Mouse (Mus musculus): ENCODE measurements around the gene Atp6v1a. TPM values are rescaled to one million over a fixed set of nuclear protein-coding genes. Genes with fewer than 3 reads are reported as not detected.

The Atp6v1a gene
- polyA plus RNA-seq (2012): 1.2 and 2.8 TPM in 2 replicates

DNA sequence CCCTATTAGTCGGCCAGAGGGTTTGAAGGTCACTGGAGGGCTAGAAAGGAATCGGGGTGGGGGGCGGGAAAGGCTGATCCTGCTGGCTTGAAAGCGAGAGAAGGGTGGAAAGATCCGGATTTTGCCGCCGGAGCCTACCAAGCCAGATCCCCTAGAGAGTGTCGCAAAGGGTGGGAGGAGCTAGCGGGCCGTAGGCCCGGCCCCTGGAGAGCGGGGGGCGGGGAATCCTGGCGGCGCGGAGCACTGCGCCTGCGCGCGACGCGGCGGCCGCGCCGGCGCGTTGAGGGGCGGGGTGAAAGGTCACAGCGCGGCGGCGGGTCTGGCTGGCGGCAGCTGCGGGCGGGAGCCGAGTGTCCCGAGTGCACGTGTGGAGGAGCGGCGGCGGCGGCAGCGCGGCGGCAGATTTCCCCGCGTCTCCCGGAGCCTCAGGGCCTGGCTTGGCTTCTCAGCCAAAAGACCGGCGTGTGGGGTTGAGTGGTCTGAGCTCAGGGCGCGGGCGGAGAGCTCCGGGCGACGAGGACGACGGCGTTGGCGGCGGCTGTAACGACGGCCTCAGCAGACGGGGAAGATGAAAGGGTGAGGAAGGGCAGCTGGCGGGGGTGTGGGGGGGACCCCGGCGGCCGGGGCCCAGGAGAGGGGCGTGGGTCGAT is at the start of gene Atp6v1a, which contains the start of gene Naa50:
TSS of gene Atp6v1a (minus strand) at position 170 of the 650 bp plus-strand sequence.
TSS of gene Naa50 (plus strand) at position 295 of the 650 bp plus-strand sequence.

DNA sequence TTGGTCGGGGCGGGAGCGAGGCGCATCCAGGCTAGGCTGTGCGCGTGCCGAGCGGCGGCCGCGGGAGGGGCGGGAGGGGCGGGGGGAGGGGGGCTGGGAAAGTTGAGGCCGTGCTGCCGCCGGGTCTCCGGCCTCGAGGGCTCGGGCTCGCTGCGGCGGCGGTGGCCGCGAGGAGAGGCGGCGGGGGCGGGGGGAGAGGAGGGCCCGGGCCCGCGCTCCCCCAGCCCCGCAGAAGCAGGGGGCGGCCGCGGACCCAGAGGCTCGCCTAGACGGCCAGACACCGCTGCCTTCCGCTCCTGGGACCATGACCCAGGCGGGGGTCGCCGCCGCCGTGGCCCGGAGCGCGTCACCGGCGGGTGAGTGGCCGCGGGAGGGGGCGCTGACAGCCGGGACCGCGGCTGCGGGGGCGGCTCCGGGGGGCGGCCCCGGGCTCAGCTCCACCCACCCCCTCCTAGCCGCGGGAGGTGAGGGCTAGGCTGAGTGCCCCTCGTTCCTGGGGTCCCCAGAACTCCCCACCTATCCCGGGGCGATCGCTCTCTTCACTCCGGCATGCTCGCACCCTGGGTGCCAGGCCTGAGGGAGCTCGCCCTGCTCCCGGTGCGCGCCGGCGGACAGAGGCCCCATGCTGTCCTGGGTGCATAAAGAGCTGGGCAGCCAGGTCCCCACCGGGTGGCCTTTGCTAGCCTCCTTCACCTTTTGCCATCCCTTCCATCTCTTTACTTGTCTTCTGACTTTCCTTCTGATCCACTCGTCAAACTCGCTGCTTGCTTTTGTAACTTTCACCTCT is 33.8 kb upstream of the Atp6v1a start, which contains the start of gene Usf3:
TSS of gene Usf3 (plus strand) at position 92 of the 787 bp plus-strand sequence.

GRCm38 (mm10) chr16:44063025-44063894 is 76.2 kb downstream of the Atp6v1a start, which contains the start of gene Gramd1c:
Gramd1c (minus strand) TSS chr16:44063345.

Other genes with a start within 250 kb of the Atp6v1a start
- gene Ccdc191, start 249.9 kb downstream of the Atp6v1a start, polyA plus RNA-seq (2012): 1.5 and 2.0 TPM in 2 replicates
- gene Qtrt2, start 212.9 kb downstream of the Atp6v1a start, polyA plus RNA-seq (2012): 3.2 and 3.5 TPM in 2 replicates
- gene Zdhhc23, start 159.9 kb downstream of the Atp6v1a start, polyA plus RNA-seq (2012): 1.3 and 2.4 TPM in 2 replicates
- 0.14 and 0.60 TPM in 2 replicates for gene Gramd1c, start 76.4 kb downstream of the Atp6v1a start, polyA plus RNA-seq (2012)
- gene Naa50, start 125 bp upstream of the Atp6v1a start, polyA plus RNA-seq (2012): 31.8 and 38.1 TPM in 2 replicates
- 1.4 and 3.7 TPM in 2 replicates for gene Usf3, start 33.5 kb upstream of the Atp6v1a start, polyA plus RNA-seq (2012)
- gene Sidt1, start 193.5 kb upstream of the Atp6v1a start, polyA plus RNA-seq (2012): 0.22 and 0.71 TPM in 2 replicates
- gene Spice1, start 207.4 kb upstream of the Atp6v1a start, polyA plus RNA-seq (2012): 7.9 and 9.2 TPM in 2 replicates